Mouse (Mus musculus): ENCODE data around the gene Trit1. TPM values are rescaled to one million over a fixed set of nuclear protein-coding genes. Genes with fewer than 3 reads are reported as not detected.

The Trit1 gene
- polyA plus RNA-seq, 1 experiment: 0.04 TPM

- Histone ChIP-seq H3K9me3 (ENCODE audit: control insufficient read depth, low read length) (no peaks in the 10 kb centered on the region), H3K4me3 (replicated peaks) (no peak overlapping the region), H3K4me1 (ENCODE audit: control insufficient read depth) (no peaks in the 10 kb centered on the region), H3K27me3 (ENCODE audit: control insufficient read depth) (no peaks in the 10 kb centered on the region), H3K36me3 (ENCODE audit: control insufficient read depth) (peaks cover 35% of the 10 kb centered on the region)
- no peak for TF ChIP-seq TAL1 (IDR thresholded peaks at IDR 0.05; ENCODE audit: low read length)
- no peak for TF ChIP-seq GATA1 (IDR thresholded peaks at IDR 0.05; ENCODE audit: low read length)
Observed at GRCm38 (mm10) chr4:123026597-123026996, 10.2 kb downstream of the Trit1 start.

GRCm38 (mm10) chr4:123034841-123035240, 18.4 kb downstream of the Trit1 start:
- peaks cover 35% of the 10 kb centered on the region for H3K36me3 ChIP-seq (ENCODE audit: control insufficient read depth)
- H3K4me3 ChIP-seq (replicated peaks): no peak overlapping the region
- H3K27me3 ChIP-seq (ENCODE audit: control insufficient read depth): no peaks in the 10 kb centered on the region
- H3K9me3 ChIP-seq (ENCODE audit: control insufficient read depth, low read length): no peaks in the 10 kb centered on the region
- H3K4me1 ChIP-seq (ENCODE audit: control insufficient read depth): no peaks in the 10 kb centered on the region
- TF ChIP-seq TAL1 (IDR thresholded peaks at IDR 0.05; ENCODE audit: low read length) (no peak), GATA1 (IDR thresholded peaks at IDR 0.05; ENCODE audit: low read length) (no peak)

GRCm38 (mm10) chr4:123035636-123036035, 19.2 kb downstream of the Trit1 start:
- H3K36me3 ChIP-seq (ENCODE audit: control insufficient read depth): peaks cover 42% of the 10 kb centered on the region
- TF ChIP-seq TAL1 (IDR thresholded peaks at IDR 0.05; ENCODE audit: low read length) (no peak), GATA1 (IDR thresholded peaks at IDR 0.05; ENCODE audit: low read length) (no peak)
- no peaks in the 10 kb centered on the region for H3K27me3 ChIP-seq (ENCODE audit: control insufficient read depth)
- no peaks in the 10 kb centered on the region for H3K4me1 ChIP-seq (ENCODE audit: control insufficient read depth)
- H3K9me3 ChIP-seq (ENCODE audit: control insufficient read depth, low read length): no peaks in the 10 kb centered on the region
- H3K4me3 ChIP-seq (replicated peaks): no peak overlapping the region

- Histone ChIP-seq H3K4me1 (ENCODE audit: control insufficient read depth) (no peaks in the 10 kb centered on the region), H3K9me3 (ENCODE audit: control insufficient read depth, low read length) (no peaks in the 10 kb centered on the region), H3K36me3 (ENCODE audit: control insufficient read depth) (peaks cover 36% of the 10 kb centered on the region), H3K27me3 (ENCODE audit: control insufficient read depth) (no peaks in the 10 kb centered on the region), H3K4me3 (replicated peaks) (no peak overlapping the region)
- TF ChIP-seq GATA1 (IDR thresholded peaks at IDR 0.05; ENCODE audit: low read length) (no peak), TAL1 (IDR thresholded peaks at IDR 0.05; ENCODE audit: low read length) (no peak)
Observed at GRCm38 (mm10) chr4:123036710-123037109, 20.3 kb downstream of the Trit1 start.

- no peaks in the 10 kb centered on the region for H3K9me3 ChIP-seq (ENCODE audit: control insufficient read depth, low read length)
- no peaks in the 10 kb centered on the region for H3K27me3 ChIP-seq (ENCODE audit: control insufficient read depth)
- no peak overlapping the region for H3K4me3 ChIP-seq (replicated peaks)
- no peaks in the 10 kb centered on the region for H3K4me1 ChIP-seq (ENCODE audit: control insufficient read depth)
- TF ChIP-seq TAL1 (IDR thresholded peaks at IDR 0.05; ENCODE audit: low read length) (no peak), GATA1 (IDR thresholded peaks at IDR 0.05; ENCODE audit: low read length) (no peak)
- peaks cover 45% of the 10 kb centered on the region for H3K36me3 ChIP-seq (ENCODE audit: control insufficient read depth)
Observed at GRCm38 (mm10) chr4:123041131-123041530, 24.7 kb downstream of the Trit1 start.

GRCm38 (mm10) chr4:123043858-123044257, 27.5 kb downstream of the Trit1 start:
- no peak for TF ChIP-seq GATA1 (IDR thresholded peaks at IDR 0.05; ENCODE audit: low read length)
- no peak for TF ChIP-seq TAL1 (IDR thresholded peaks at IDR 0.05; ENCODE audit: low read length)
- no peaks in the 10 kb centered on the region for H3K4me1 ChIP-seq (ENCODE audit: control insufficient read depth)
- no peaks in the 10 kb centered on the region for H3K9me3 ChIP-seq (ENCODE audit: control insufficient read depth, low read length)
- H3K36me3 ChIP-seq (ENCODE audit: control insufficient read depth): peaks cover 62% of the 10 kb centered on the region
- H3K27me3 ChIP-seq (ENCODE audit: control insufficient read depth): no peaks in the 10 kb centered on the region
- no peak overlapping the region for H3K4me3 ChIP-seq (replicated peaks)

- H3K9me3 ChIP-seq (ENCODE audit: control insufficient read depth, low read length): no peaks in the 10 kb centered on the region
- TF ChIP-seq GATA1 (IDR thresholded peaks at IDR 0.05; ENCODE audit: low read length) (no peak), TAL1 (IDR thresholded peaks at IDR 0.05; ENCODE audit: low read length) (no peak)
- H3K36me3 ChIP-seq (ENCODE audit: control insufficient read depth): peaks cover 64% of the 10 kb centered on the region
- no peaks in the 10 kb centered on the region for H3K4me1 ChIP-seq (ENCODE audit: control insufficient read depth)
- no peak overlapping the region for H3K4me3 ChIP-seq (replicated peaks)
- no peaks in the 10 kb centered on the region for H3K27me3 ChIP-seq (ENCODE audit: control insufficient read depth)
Observed at GRCm38 (mm10) chr4:123044842-123045241, 28.4 kb downstream of the Trit1 start.

GRCm38 (mm10) chr4:123046300-123046699, 29.9 kb downstream of the Trit1 start:
- Histone ChIP-seq H3K4me1 (ENCODE audit: control insufficient read depth) (no peaks in the 10 kb centered on the region), H3K27me3 (ENCODE audit: control insufficient read depth) (no peaks in the 10 kb centered on the region), H3K4me3 (replicated peaks) (no peak overlapping the region), H3K9me3 (ENCODE audit: control insufficient read depth, low read length) (no peaks in the 10 kb centered on the region), H3K36me3 (ENCODE audit: control insufficient read depth) (peaks cover 70% of the 10 kb centered on the region)
- TF ChIP-seq GATA1 (IDR thresholded peaks at IDR 0.05; ENCODE audit: low read length): no peak
- TF ChIP-seq TAL1 (IDR thresholded peaks at IDR 0.05; ENCODE audit: low read length): no peak

- TF ChIP-seq TAL1 (IDR thresholded peaks at IDR 0.05; ENCODE audit: low read length): no peak
- no peak for TF ChIP-seq GATA1 (IDR thresholded peaks at IDR 0.05; ENCODE audit: low read length)
- Histone ChIP-seq H3K4me3 (replicated peaks) (no peak overlapping the region), H3K36me3 (ENCODE audit: control insufficient read depth) (peaks cover 88% of the 10 kb centered on the region), H3K4me1 (ENCODE audit: control insufficient read depth) (no peaks in the 10 kb centered on the region), H3K27me3 (ENCODE audit: control insufficient read depth) (no peaks in the 10 kb centered on the region), H3K9me3 (ENCODE audit: control insufficient read depth, low read length) (no peaks in the 10 kb centered on the region)
Observed at GRCm38 (mm10) chr4:123050681-123051211, 34.3 kb downstream of the Trit1 start.

GRCm38 (mm10) chr4:123053179-123053578, 36.8 kb downstream of the Trit1 start:
- no peak for TF ChIP-seq TAL1 (IDR thresholded peaks at IDR 0.05; ENCODE audit: low read length)
- no peak for TF ChIP-seq GATA1 (IDR thresholded peaks at IDR 0.05; ENCODE audit: low read length)
- Histone ChIP-seq H3K36me3 (ENCODE audit: control insufficient read depth) (peaks cover 79% of the 10 kb centered on the region), H3K9me3 (ENCODE audit: control insufficient read depth, low read length) (no peaks in the 10 kb centered on the region), H3K27me3 (ENCODE audit: control insufficient read depth) (no peaks in the 10 kb centered on the region), H3K4me1 (ENCODE audit: control insufficient read depth) (no peaks in the 10 kb centered on the region), H3K4me3 (replicated peaks) (no peak overlapping the region)
